Mouse (Mus musculus) heart, embryonic 13.5 days (tissue): ENCODE measurements at regions not wholly inside any gene's neighbourhood (a gene's known extent, or its start where the extent isn't known, plus 50 kb on each side); places are given as distances from the start of the nearest gene placed in this dataset.

ENCODE experiments used
- ATAC-seq: fragments of 200-750 bp; cut with Nextera tagmentation; 2 replicates; pipeline ENCODE4 v1.8.0; 2017; ENCODE audit warnings: moderate TSS enrichment; ENCODE audit not compliant: insufficient number of reproducible peaks, low FRiP score, low TSS enrichment; ENCODE audit errors: extremely low read depth
- H3K27ac ChIP-seq: fragments of 300-500 bp; sonication (generic); replicated peaks from 2 replicates; pipeline ENCODE4 v1.5.1; 2015; ENCODE audit warnings: moderate library complexity, mild to moderate bottlenecking, inconsistent platforms
- H3K27me3 ChIP-seq: fragments of 300-500 bp; sonication (generic); replicated peaks from 2 replicates; pipeline ENCODE4 v1.6.1; 2015; ENCODE audit warnings: mild to moderate bottlenecking, inconsistent platforms
- H3K36me3 ChIP-seq: fragments of 300-500 bp; sonication (generic); 2 replicates; pipeline ENCODE4 v1.6.1; 2015; ENCODE audit warnings: mild to moderate bottlenecking, inconsistent platforms
- H3K4me1 ChIP-seq: fragments of 300-500 bp; sonication (generic); 2 replicates; pipeline ENCODE4 v1.6.1; 2015; ENCODE audit warnings: inconsistent platforms
- H3K4me2 ChIP-seq: fragments of 300-500 bp; sonication (generic); 2 replicates; pipeline ENCODE4 v1.6.1; 2015; ENCODE audit warnings: inconsistent platforms, mild to moderate bottlenecking, moderate library complexity
- H3K4me3 ChIP-seq: fragments of 300-500 bp; sonication (generic); 2 replicates; pipeline ENCODE4 v1.5.1; 2015; ENCODE audit warnings: moderate library complexity, mild to moderate bottlenecking, inconsistent platforms
- H3K9ac ChIP-seq: fragments of 300-500 bp; sonication (generic); 2 replicates; pipeline ENCODE4 v1.6.1; 2015; ENCODE audit warnings: inconsistent platforms, mild to moderate bottlenecking, moderate library complexity
- H3K9me3 ChIP-seq: fragments of 300-500 bp; sonication (generic); 2 replicates; pipeline ENCODE4 v1.6.1; 2016; ENCODE audit warnings: inconsistent platforms
- WGBS: fragments of 180-500 bp; shearing (Covaris S2); methylation state at CpG from one replicate; pipeline ENCODE4 v1.1.7; 2015; ENCODE audit warnings: mixed read lengths; 5-methylcytosine and 5-hydroxymethylcytosine counted together

- no peak for ATAC-seq
- Histone ChIP-seq H3K27ac (no peak overlapping the region), H3K9ac (no peak overlapping the region), H3K9me3 (no peaks in the 10 kb centered on the region), H3K4me1 (no peaks in the 10 kb centered on the region), H3K36me3 (no peaks in the 10 kb centered on the region), H3K4me2 (no peak overlapping the region), H3K27me3 (no peaks in the 10 kb centered on the region), H3K4me3 (no peak overlapping the region)
Measured at GRCm38 (mm10) chr15:50472626-50473025, 3412.1 kb upstream of the Gm7489 start.

- Histone ChIP-seq H3K4me1 (no peaks in the 10 kb centered on the region), H3K4me2 (no peak overlapping the region), H3K9me3 (0 out of 2 replicates have a peak, but pooled peaks cover 3% of the 10 kb centered on the region), H3K27ac (no peak overlapping the region), H3K4me3 (no peak overlapping the region), H3K9ac (no peak overlapping the region), H3K36me3 (no peaks in the 10 kb centered on the region), H3K27me3 (peaks cover 15% of the 10 kb centered on the region)
- 39% methylated on average over 2 of the region's 2 CpGs for WGBS
- no peak for ATAC-seq
Measured at GRCm38 (mm10) chr15:50498716-50499115, 3386.0 kb upstream of the Gm7489 start.

- Histone ChIP-seq H3K36me3 (no peaks in the 10 kb centered on the region), H3K4me2 (peak overlapping the region; percentile 21), H3K27me3 (peaks cover 41% of the 10 kb centered on the region), H3K9ac (no peak overlapping the region), H3K9me3 (no peaks in the 10 kb centered on the region), H3K4me3 (no peak overlapping the region), H3K27ac (0 out of 2 replicates have a peak overlapping the region, but pooled peaks have one; percentile 36), H3K4me1 (peaks cover 22% of the 10 kb centered on the region)
- no peak; the same call in 1 of the 2 replicates for ATAC-seq
- WGBS, result 10% methylated on average over 3 of the region's 3 CpGs
Measured at GRCm38 (mm10) chr15:50507999-50508624, 3376.6 kb upstream of the Gm7489 start.

- H3K27ac ChIP-seq, result no peak overlapping the region
- no peak overlapping the region for H3K4me2 ChIP-seq
- H3K36me3 ChIP-seq, result no peaks in the 10 kb centered on the region
- no peak for ATAC-seq
- H3K4me1 ChIP-seq, result peaks cover 9% of the 10 kb centered on the region
- no peak overlapping the region for H3K4me3 ChIP-seq
- 75% methylated on average over 5 of the region's 5 CpGs for whole genome bisulfite sequencing
- H3K9ac ChIP-seq, result no peak overlapping the region
- peaks cover 52% of the 10 kb centered on the region for H3K27me3 ChIP-seq
- no peaks in the 10 kb centered on the region for H3K9me3 ChIP-seq
Measured at GRCm38 (mm10) chr15:50513036-50513435, 3371.7 kb upstream of the Gm7489 start.

- Histone ChIP-seq H3K4me2 (no peak overlapping the region), H3K4me3 (no peak overlapping the region), H3K27ac (no peak overlapping the region), H3K4me1 (no peaks in the 10 kb centered on the region), H3K36me3 (no peaks in the 10 kb centered on the region), H3K27me3 (no peaks in the 10 kb centered on the region; the same call in 1 of the 2 replicates), H3K9ac (no peak overlapping the region), H3K9me3 (no peaks in the 10 kb centered on the region)
- ATAC-seq, result no peak
- WGBS, result 67% methylated on average over 2 of the region's 2 CpGs
Measured at GRCm38 (mm10) chr15:50524841-50525240, 3359.9 kb upstream of the Gm7489 start.

- 81% methylated on average over 1 of the region's 1 CpGs for WGBS
- H3K36me3 ChIP-seq, result no peaks in the 10 kb centered on the region
- no peak overlapping the region for H3K4me3 ChIP-seq
- no peak overlapping the region for H3K9ac ChIP-seq
- ATAC-seq, result no peak
- no peak overlapping the region for H3K4me2 ChIP-seq
- no peaks in the 10 kb centered on the region for H3K27me3 ChIP-seq
- H3K4me1 ChIP-seq, result no peaks in the 10 kb centered on the region
- H3K27ac ChIP-seq, result no peak overlapping the region
- no peaks in the 10 kb centered on the region for H3K9me3 ChIP-seq
Measured at GRCm38 (mm10) chr15:50534490-50534889, 3350.2 kb upstream of the Gm7489 start.

GRCm38 (mm10) chr15:50563611-50564010 lies 3321.1 kb upstream of the Gm7489 start:
- H3K4me3 ChIP-seq, result no peak overlapping the region
- no peak overlapping the region for H3K27ac ChIP-seq
- H3K36me3 ChIP-seq, result no peaks in the 10 kb centered on the region
- H3K9me3 ChIP-seq, result no peaks in the 10 kb centered on the region
- no peaks in the 10 kb centered on the region for H3K27me3 ChIP-seq
- ATAC-seq, result no peak
- WGBS, result 77% methylated on average over 3 of the region's 3 CpGs
- H3K4me1 ChIP-seq, result no peaks in the 10 kb centered on the region
- no peak overlapping the region for H3K4me2 ChIP-seq
- H3K9ac ChIP-seq, result no peak overlapping the region

- Histone ChIP-seq H3K4me1 (no peaks in the 10 kb centered on the region), H3K27ac (no peak overlapping the region), H3K4me2 (no peak overlapping the region), H3K36me3 (no peaks in the 10 kb centered on the region), H3K27me3 (no peaks in the 10 kb centered on the region), H3K9me3 (no peaks in the 10 kb centered on the region; the same call in 1 of the 2 replicates), H3K4me3 (no peak overlapping the region), H3K9ac (no peak overlapping the region)
- ATAC-seq, result no peak
- WGBS, result 65% methylated on average over 5 of the region's 5 CpGs
Measured at GRCm38 (mm10) chr15:50580811-50581210, 3303.9 kb upstream of the Gm7489 start.

- H3K36me3 ChIP-seq, result no peaks in the 10 kb centered on the region
- H3K9me3 ChIP-seq, result no peaks in the 10 kb centered on the region; the same call in 1 of the 2 replicates
- no peaks in the 10 kb centered on the region for H3K27me3 ChIP-seq
- no peak for ATAC-seq
- H3K9ac ChIP-seq, result no peak overlapping the region
- H3K4me1 ChIP-seq, result no peaks in the 10 kb centered on the region
- H3K4me3 ChIP-seq, result no peak overlapping the region
- H3K27ac ChIP-seq, result no peak overlapping the region
- no peak overlapping the region for H3K4me2 ChIP-seq
Measured at GRCm38 (mm10) chr15:50583951-50584350, 3300.8 kb upstream of the Gm7489 start.

GRCm38 (mm10) chr15:50585496-50585895 lies 3299.2 kb upstream of the Gm7489 start:
- H3K9me3 ChIP-seq, result no peaks in the 10 kb centered on the region; the same call in 1 of the 2 replicates
- no peak overlapping the region for H3K4me3 ChIP-seq
- H3K27me3 ChIP-seq, result no peaks in the 10 kb centered on the region
- no peak overlapping the region for H3K9ac ChIP-seq
- ATAC-seq, result no peak
- no peak overlapping the region for H3K4me2 ChIP-seq
- no peaks in the 10 kb centered on the region for H3K4me1 ChIP-seq
- no peak overlapping the region for H3K27ac ChIP-seq
- 80% methylated on average over 6 of the region's 6 CpGs for WGBS
- H3K36me3 ChIP-seq, result no peaks in the 10 kb centered on the region
